Mouse (Mus musculus) heart, adult 9 months (tissue): ENCODE measurements around the gene Dnajb9.
"Not testable (repeated sequence)": the region's sequence is repeated elsewhere in the genome, so short reads cannot be mapped to it uniquely, and the experiment has no call there.

Experiments
- DNase-seq, 2 experiments: peaks; one replicate each; pipeline ENCODE4 v3.0.0; 2022; ENCODE audit warnings: low spot score in 2 of 2

The Dnajb9 gene

DNA sequence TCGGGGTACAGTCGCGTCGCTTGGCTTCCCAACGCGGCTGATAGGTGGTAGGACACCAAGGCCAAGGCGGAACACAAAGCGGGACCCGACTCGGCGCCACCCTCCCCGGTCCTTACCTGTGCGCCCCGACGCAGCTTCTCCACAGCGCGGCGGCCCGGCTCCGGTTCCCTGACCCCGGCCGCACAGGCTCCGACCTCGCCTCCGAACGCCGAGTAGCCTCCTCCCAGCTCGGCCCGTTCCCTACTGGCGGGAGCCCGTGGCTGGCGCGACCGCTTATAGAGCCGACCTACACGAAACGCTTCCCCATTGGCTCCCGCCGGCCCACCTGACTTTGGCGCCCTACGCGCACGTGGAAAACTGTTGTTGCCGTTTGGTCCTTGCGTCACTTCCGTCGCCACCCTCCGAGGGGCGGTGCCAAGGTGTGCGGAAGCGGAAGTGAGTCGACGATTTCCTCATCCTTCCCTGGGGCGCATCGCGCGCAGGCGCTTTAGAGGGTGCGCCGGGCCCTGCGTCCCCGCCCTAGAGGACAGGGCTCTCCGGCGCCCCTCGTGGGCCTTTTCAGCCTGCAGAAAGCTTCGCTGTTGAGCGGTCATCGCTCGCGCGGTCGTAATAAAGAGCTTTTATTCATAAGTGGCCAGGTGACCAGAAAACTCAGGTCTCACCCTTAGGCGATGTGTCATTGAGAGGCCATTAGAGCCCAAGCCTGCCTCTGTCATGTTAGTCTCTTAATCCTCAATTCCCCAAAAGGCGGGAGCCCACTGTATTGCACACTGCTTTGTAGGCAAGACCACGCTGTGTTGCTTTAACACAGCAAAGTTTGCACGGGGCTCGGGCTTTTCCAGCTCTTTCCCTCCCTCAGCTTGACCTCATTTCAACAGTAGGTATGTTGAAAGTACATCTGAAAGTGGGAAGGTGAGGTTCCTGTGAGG lies at the start of gene Dnajb9:
Gene Dnajb9, minus strand, starts transcription at position 503 of the 929 bp plus-strand sequence.
- DNase-seq = peak; percentile 100

DNA sequence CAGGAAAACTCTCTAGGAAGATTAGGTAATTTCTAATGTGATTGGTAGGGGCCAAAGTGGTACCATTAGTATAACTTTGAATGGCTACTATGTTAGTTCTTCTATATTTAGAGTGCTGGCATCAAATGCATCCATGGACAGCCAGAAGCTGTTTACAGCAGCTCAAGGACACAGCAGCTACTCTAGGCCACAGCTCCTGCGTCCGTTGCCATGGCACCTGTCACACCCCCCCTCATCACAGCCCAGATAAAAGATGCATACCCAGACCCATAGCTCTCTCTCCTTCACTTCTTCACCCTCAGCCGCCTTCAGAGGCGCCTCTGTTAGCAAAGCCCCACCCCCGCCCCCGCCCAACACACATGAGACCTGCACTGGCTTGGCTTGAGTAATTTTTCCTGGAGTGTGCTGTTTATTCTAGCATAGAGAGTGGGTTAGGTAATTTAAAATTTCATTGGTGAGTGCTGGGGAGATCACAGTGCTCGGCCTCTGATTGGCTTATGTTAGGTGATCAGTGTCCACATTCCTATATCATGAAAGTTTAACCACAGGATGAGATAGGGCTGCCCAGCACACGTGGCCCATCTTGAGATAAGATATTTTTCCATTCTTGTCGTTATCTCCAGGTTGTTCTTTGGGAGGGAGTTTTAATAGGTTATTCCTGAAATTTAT lies 38.3 kb upstream of the Dnajb9 start:
- DNase-seq = peak; percentile 19 to 23

DNA sequence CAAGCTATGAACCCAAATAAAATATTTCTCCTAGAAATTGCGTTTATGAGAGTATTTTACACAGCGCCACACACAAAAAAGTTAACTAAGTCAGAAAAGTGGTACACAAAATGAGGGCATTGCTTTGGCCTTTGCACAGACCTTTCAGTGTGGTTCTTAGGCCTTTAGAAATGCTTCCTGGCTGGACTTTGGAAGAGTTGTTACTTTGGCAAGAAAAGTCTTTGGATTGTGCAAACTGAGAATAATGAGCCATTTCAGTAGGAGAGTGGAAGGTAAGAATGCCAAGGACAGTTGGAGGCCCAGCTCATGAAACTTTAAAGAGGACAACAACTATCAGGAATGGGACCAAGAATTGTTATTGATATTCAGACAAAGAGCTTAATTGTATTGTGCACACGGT lies 35.6 kb upstream of the Dnajb9 start:
- no peak for DNase-seq

DNA sequence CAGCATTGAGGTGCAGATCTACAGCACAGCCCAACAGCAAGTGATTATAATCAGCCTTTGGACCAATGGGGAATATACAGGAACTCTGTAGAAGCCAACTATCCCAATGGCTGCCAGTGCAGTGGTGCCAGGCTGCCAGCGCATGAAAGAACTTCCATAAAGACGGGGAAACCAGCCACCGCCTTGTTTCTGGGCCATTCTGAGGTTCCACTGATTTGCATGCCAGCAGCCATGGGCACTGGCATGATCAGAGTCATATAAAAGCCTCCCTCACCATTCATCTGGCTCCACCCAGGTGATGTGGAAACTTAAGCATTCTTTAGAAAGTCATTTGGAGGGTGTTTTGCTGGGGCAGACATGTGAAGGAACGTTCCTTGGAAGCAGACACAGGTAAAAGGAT lies 32.3 kb upstream of the Dnajb9 start:
- no peak for DNase-seq

DNA sequence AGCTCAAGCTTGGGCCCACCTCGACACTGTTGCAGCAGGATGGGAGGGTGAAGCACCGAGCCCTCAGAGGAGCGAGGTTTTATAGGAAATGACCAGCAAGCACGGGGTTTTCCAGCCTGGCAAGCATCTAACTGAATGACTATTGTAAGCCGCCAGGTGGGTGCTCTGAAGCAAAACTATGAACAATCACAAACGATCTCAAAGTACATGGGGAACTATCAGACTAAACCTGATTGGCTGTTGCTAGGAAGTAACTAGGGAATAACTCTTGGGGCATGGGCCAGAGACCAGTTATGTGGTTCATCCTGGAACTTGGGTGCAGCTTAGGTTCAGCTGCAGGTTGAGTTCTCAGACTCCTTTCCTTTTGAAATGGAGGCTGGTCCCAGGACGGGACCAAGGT lies 31.0 kb upstream of the Dnajb9 start:
- no peak for DNase-seq

DNA sequence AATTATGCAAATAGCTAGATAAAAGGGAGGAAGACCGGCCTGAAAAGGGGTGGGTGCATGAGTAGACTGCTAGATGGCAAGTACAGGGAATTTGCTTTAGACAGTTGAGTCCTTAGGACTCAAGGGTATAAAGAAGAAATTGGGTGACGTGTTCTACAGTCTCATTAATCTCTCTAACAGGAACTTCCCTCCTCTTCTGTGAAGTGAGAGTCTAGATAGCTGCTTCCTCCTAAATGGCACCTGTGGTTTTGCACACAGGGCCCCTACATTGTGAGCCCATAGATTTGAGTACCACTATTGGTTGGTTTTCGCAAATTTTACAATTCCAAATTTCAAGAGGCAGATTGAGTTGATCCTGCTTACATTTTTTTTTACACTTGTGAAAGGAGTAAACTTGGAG lies 14.5 kb upstream of the Dnajb9 start:
- no peak for DNase-seq

DNA sequence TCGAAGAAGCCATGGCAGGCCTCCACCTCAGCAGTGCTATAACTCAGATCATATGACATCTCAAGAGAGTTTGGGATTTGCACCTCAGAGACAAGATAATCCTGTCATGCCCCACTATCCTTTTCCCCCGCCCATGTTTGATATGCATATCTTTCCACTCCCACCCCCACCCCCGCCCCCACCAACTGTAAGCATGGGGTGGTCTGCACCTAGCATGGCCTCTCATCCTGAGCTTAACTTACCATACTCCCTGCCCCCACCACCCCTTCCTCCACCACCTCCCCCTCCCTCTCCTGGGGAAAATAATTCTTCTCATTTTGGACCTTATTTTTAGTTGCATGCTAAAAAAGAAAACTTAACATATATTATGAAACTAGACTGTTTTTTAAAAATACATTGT lies 12.9 kb upstream of the Dnajb9 start:
- no peak for DNase-seq

DNA sequence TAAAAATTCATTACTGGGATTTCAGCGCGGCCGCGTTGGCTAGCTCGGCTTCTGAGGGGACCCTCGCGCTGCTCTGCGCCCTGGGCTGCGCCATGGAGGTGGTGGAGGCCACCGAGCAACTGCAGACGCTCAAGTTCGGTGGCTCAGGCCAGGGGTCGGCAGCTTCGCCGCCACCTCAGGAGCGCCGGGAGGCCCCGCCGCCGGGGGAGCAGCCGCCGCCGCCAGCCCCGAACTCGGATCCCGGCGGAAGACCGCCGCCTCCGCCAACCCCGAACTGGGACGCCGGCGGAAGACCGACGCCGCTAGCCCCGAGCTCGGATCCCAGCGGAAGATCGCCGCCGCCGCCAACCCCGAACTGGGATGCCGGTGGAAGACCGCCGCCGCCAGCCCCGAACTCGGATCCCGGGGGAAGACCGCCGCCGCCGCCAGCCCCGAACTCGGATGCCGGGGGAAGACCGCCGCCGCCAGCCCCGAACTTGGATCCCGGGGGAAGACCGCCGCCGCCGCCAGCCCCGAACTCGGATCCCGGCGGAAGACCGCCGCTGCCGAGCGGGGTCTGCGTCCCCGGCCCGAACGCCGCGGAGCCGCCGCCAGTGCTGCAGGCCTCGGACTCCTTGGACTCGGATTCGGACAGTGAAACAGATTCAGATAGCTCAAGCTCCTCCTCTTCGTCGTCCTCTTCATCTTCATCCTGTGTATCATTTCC lies 11.7 kb upstream of the Dnajb9 start:
- peak; percentile 26 to 27 for DNase-seq

DNA sequence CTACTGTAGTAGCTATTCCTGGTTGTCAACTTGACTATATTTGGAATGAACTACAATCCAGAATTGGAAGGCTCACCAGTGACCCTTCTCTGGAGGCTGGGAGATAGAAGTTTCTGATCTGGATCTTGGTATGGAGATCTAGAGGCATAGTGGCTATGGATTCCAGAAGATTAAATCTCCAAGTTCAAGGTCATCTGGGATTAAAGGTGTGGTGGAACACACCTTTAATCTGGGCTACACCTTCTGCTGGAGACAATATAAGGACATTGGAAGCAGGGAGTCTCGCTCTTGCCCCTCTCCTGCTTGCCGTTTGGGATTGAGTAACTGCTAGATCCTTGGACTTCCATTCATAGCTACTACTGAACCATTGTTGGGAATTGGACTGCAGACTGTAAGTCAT lies 10.9 kb upstream of the Dnajb9 start, which contains the start of gene Pnpla8:
Gene Pnpla8, plus strand, starts transcription at position 301 of the 400 bp plus-strand sequence.
- DNase-seq = not testable (repeated sequence)

DNA sequence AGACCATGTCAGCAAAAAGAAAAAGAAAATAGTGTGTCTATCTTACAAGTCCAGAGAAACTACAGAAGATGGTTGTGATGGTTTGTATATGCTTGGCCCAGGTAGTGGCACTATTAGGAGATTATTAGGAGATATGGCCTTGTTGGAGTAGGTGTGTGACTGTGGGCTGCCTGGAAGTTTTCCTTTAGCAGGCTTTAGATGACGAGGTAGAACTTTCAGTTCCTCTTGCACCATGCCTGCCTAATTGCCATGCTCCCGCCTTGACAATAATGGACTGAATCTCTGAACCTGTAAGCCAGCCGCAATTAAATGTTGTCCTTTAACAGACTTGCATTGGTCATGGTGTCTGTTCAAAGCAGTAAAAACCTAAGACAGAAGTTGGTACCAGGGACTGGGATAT lies 1.4 kb upstream of the Dnajb9 start:
- no peak for DNase-seq

DNA sequence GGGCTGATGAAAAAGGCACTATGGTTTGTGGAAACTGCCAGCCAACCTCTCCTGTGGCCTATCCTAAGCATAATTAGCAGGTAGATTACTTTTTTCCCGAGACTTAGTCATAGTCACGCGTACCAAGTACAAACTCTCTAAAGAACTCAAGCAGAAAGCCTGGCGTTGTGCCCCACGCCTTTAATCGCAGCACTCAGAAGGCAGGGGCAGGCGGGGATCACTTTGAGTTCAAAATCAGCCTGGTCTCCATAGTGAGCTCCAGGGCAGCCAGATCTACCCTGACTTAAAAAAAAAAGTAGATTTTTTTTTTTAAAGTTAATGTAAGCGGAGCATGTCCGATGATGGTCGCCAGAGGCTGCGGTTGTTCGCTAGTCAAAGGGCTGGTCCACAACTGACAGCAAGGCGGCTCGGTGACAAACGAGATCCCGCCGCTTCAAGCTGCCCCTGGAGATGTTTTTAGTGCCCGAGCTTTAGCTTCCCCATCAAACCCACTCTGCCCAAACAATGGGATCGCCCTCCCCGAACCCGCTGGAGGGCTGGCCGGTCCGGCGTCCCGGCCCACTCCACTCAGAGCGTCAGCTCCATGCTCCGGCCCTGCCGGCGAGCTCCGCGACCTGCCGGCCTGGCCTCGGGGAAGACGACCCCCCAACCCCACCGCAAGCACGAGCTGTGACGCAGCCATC lies 844 bp downstream of the Dnajb9 start:
- DNase-seq = peak; percentile 16 to 34

DNA sequence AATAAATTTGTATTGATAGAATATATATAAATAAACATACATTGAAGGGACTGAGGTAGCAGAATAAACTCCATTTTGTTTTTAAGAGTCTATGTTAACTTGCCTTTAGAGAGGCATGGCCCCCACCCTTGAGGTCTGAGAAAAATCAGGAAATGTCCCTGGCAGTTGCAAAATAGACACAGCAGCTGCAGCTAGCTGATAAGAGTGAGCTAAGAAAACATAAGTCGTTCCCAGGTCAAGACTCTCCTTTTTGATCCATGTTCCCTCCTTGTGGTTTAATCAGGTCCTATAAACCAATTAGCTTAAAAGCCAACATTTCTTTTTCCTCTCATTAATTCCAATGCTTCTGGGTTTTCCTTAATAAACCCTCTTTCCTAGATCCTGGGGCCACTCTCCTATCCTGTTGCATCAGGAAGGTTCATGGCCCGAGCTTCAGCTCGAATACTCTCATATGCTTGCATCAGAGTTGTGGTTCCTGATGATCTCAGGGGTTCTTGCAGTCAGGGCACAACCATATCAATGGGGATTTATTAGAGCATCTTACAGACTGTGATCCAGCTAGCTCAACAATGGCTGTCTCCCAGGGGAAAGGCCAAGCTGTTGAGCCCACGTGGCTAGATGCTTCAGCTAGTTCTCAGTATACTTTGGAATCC lies 12.1 kb downstream of the Dnajb9 start:
- DNase-seq = peak in 1 of 2 experiments; percentile 16

DNA sequence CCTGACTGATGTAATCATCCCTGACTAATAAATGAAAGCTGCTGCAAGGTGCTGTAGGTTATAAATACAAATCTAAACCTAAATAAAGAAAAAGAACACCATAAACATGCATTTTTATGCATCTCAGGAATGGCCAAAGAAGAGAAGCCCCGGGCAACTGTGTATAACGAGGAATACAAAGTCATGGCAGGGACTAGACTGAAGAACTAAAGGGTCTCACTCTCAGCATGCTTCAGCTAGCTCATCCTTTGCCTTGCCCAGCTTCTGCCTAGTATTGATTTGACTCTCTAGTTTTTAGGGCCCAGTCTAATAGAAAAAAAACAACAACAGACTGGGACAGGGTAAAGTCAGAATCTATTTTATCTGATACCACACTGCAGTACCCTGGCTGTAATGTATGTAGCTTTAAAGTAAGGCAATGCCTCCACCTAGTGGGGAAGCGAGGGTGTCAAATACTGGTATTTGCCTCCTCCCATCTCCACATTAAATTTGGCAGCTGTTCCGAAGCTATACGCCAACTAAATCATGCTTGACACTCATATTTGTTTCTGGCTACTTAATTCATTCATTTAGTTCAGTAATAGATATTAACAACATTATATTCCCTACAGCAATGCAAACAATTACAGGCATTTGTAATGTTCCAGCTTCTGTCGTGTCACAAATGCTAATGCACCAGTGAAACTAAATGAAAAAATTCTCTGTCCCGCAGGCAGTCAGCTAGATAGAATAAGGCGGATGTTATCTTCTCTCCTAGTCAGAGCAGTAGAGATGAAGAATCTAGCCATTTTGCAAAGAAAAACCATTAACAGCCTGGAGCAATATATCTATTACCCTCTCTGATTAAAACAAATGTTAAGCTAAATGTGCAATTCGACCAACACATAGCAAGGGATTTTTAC lies 28.8 kb downstream of the Dnajb9 start:
- DNase-seq = no peak

DNA sequence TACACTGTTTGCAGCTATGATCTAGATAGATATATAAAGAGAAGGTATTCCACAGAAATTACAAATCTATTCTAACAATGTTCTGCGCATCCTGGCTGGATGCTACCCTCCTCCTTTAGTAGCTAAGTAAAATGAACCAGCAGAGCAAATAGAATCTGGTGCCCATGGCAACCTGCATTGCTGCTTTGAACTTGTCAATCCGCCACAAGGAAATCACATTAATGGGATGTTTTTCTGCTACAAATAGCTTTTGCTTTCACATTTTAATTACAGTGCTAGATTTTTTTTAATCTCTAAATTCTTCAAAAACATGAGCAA lies 33.1 kb downstream of the Dnajb9 start:
- no peak for DNase-seq

DNA sequence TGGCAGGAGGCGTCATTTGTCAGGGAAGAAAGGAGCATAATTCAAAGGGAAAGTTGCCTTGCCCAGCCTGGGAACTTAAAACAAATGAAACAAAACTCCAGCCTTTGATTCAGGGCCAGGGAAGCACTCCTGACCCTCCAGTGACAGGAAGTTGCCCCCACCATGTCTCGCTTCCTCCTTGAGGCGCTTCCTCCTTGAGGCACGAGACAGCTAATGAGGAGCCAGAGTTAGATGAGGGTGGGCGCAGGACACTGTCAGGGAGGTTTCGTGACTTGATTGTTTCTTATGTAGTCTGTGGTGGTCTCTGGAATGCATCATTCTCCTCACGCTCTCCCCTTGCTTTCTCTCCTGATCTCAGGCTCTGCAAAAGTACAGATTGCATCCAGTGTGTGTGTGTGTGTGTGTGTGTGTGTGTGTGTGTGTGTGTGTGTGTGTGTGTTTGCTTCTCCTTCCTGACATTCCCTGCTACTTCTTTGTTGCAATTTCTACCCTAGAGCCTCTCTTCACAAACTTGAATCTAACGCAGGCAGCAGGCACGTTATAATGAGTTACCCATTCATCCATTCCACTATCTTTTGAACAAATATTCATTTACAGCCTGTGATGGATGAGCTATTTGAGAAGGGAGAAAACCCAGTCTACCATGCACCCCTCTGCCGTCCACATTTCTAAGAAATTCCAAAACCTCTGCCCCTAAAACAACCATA lies 33.6 kb downstream of the Dnajb9 start:
- DNase-seq = no peak

DNA sequence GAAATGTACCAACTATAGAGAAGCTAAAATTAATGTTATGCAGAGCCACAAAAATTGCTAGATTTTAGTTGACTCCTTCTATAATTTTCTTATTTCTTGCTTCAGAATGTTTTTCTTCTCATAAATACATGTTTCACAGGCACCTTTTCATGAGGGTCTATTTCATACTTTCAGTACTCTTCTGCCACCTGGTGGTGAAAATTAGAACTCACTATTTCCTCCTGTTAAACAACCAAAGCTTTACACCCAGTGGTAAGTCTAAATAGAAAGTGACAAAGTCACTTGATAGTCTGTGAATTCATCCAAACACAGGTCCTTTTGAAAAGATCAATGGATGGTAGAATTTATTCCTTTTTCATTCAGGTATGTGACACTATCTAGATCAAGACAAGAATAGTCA lies 43.2 kb downstream of the Dnajb9 start:
- DNase-seq = peak; percentile 6 to 20

DNA sequence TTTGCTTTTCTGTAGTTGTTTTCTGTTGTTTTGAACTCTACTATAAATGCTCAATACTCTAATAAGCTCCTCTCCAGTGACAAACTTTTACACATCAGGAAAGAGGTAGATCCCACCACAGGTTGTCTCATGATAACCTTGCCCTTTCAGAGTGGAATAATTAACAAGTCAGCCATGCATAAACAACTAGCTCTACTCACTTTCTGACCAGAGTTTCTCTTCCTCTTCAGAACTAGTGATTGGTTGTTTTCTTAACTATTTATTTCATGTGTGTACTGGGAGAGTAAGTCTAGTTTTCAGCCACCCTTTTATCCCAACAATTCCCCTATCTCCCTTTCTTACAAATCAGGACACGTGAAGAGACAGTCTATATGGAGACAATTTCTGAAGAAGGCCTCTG lies 50.8 kb downstream of the Dnajb9 start:
- no peak for DNase-seq
